Mouse (Mus musculus): ENCODE measurements around the gene Actr3. TPM values are rescaled to one million over a fixed set of nuclear protein-coding genes. Genes with fewer than 3 reads are reported as not detected.
"Not testable (repeated sequence)": the region's sequence is repeated elsewhere in the genome, so short reads cannot be mapped to it uniquely, and the experiment has no call there.

Actr3 gene
- polyA plus RNA-seq, 1 experiment from 2014 or later: 304 TPM

GRCm38 (mm10) chr1:125389634-125390033 lies 45.9 kb downstream of the Actr3 start:
- H3K36me3 ChIP-seq (ENCODE audit: control insufficient read depth, insufficient read depth, low read length): peaks cover 31% of the 10 kb centered on the region
- not testable (repeated sequence) for H3K9ac ChIP-seq (ENCODE audit: low read length); ATAC-seq (ENCODE audit: insufficient number of reproducible peaks, insufficient read depth, low FRiP score, low read depth); H3K9me3 ChIP-seq (ENCODE audit: control insufficient read depth, low read length); H3K27me3 ChIP-seq (ENCODE audit: control insufficient read depth, insufficient read depth, low read length); H3K27ac ChIP-seq (replicated peaks in 1 of 2; ENCODE audit: control insufficient read depth in 1 of 2, insufficient read depth in 1 of 2, low read depth in 2 of 2, low read length in 2 of 2); H3K4me1 ChIP-seq (ENCODE audit: control insufficient read depth in 2 of 2, insufficient read depth in 2 of 2, low read length in 2 of 2); H3K4me3 ChIP-seq (ENCODE audit: control insufficient read depth in 1 of 2, insufficient read depth in 1 of 2, low read depth in 1 of 2, low read length in 2 of 2); H3K4me2 ChIP-seq (ENCODE audit: low read length)
- WGBS: 78% methylated on average over 1 of the region's 1 CpGs

- H3K4me3 ChIP-seq (ENCODE audit: control insufficient read depth in 1 of 2, insufficient read depth in 1 of 2, low read depth in 1 of 2, low read length in 2 of 2): no peak overlapping the region
- H3K27me3 ChIP-seq (ENCODE audit: control insufficient read depth, insufficient read depth, low read length): no peaks in the 10 kb centered on the region
- H3K9ac ChIP-seq (ENCODE audit: low read length): no peak overlapping the region
- WGBS: 48% methylated on average over 3 of the region's 3 CpGs
- H3K4me1 ChIP-seq (ENCODE audit: control insufficient read depth in 2 of 2, insufficient read depth in 2 of 2, low read length in 2 of 2): no peaks in the 10 kb centered on the region
- H3K27ac ChIP-seq (replicated peaks in 1 of 2; ENCODE audit: control insufficient read depth in 1 of 2, insufficient read depth in 1 of 2, low read depth in 2 of 2, low read length in 2 of 2): no peak overlapping the region
- peaks cover 23% of the 10 kb centered on the region for H3K36me3 ChIP-seq (ENCODE audit: control insufficient read depth, insufficient read depth, low read length)
- ATAC-seq (ENCODE audit: insufficient number of reproducible peaks, insufficient read depth, low FRiP score, low read depth): no peak
- H3K9me3 ChIP-seq (ENCODE audit: control insufficient read depth, low read length): no peaks in the 10 kb centered on the region
- no peak overlapping the region for H3K4me2 ChIP-seq (ENCODE audit: low read length)
Measured at GRCm38 (mm10) chr1:125388370-125388769, 47.2 kb downstream of the Actr3 start.

GRCm38 (mm10) chr1:125386217-125386616 lies 49.3 kb downstream of the Actr3 start:
- WGBS: 83% methylated on average over 7 of the region's 7 CpGs
- Histone ChIP-seq H3K36me3 (ENCODE audit: control insufficient read depth, insufficient read depth, low read length) (peaks cover 8% of the 10 kb centered on the region), H3K27me3 (ENCODE audit: control insufficient read depth, insufficient read depth, low read length) (no peaks in the 10 kb centered on the region), H3K4me1 (ENCODE audit: control insufficient read depth in 2 of 2, insufficient read depth in 2 of 2, low read length in 2 of 2) (no peaks in the 10 kb centered on the region), H3K9ac (ENCODE audit: low read length) (no peak overlapping the region), H3K27ac (replicated peaks in 1 of 2; ENCODE audit: control insufficient read depth in 1 of 2, insufficient read depth in 1 of 2, low read depth in 2 of 2, low read length in 2 of 2) (no peak overlapping the region), H3K9me3 (ENCODE audit: control insufficient read depth, low read length) (no peaks in the 10 kb centered on the region), H3K4me2 (ENCODE audit: low read length) (no peak overlapping the region), H3K4me3 (ENCODE audit: control insufficient read depth in 1 of 2, insufficient read depth in 1 of 2, low read depth in 1 of 2, low read length in 2 of 2) (no peak overlapping the region)
- no peak for ATAC-seq (ENCODE audit: insufficient number of reproducible peaks, insufficient read depth, low FRiP score, low read depth)

- no peaks in the 10 kb centered on the region for H3K36me3 ChIP-seq (ENCODE audit: control insufficient read depth, insufficient read depth, low read length)
- no peak overlapping the region for H3K4me3 ChIP-seq (ENCODE audit: control insufficient read depth in 1 of 2, insufficient read depth in 1 of 2, low read depth in 1 of 2, low read length in 2 of 2)
- H3K4me1 ChIP-seq (ENCODE audit: control insufficient read depth in 2 of 2, insufficient read depth in 2 of 2, low read length in 2 of 2): no peaks in the 10 kb centered on the region
- no peaks in the 10 kb centered on the region for H3K9me3 ChIP-seq (ENCODE audit: control insufficient read depth, low read length)
- H3K27ac ChIP-seq (replicated peaks in 1 of 2; ENCODE audit: control insufficient read depth in 1 of 2, insufficient read depth in 1 of 2, low read depth in 2 of 2, low read length in 2 of 2): no peak overlapping the region
- no peak overlapping the region for H3K4me2 ChIP-seq (ENCODE audit: low read length)
- 62% methylated on average over 6 of the region's 6 CpGs for whole genome bisulfite sequencing
- no peak for ATAC-seq (ENCODE audit: insufficient number of reproducible peaks, insufficient read depth, low FRiP score, low read depth)
- H3K27me3 ChIP-seq (ENCODE audit: control insufficient read depth, insufficient read depth, low read length): no peaks in the 10 kb centered on the region
- H3K9ac ChIP-seq (ENCODE audit: low read length): no peak overlapping the region
Measured at GRCm38 (mm10) chr1:125382622-125383021, 52.9 kb downstream of the Actr3 start.

- H3K27me3 ChIP-seq (ENCODE audit: control insufficient read depth, insufficient read depth, low read length): no peaks in the 10 kb centered on the region
- H3K36me3 ChIP-seq (ENCODE audit: control insufficient read depth, insufficient read depth, low read length): no peaks in the 10 kb centered on the region
- H3K9ac ChIP-seq (ENCODE audit: low read length): no peak overlapping the region
- H3K4me2 ChIP-seq (ENCODE audit: low read length): no peak overlapping the region
- no peaks in the 10 kb centered on the region for H3K9me3 ChIP-seq (ENCODE audit: control insufficient read depth, low read length)
- ATAC-seq (ENCODE audit: insufficient number of reproducible peaks, insufficient read depth, low FRiP score, low read depth): no peak
- no peaks in the 10 kb centered on the region for H3K4me1 ChIP-seq (ENCODE audit: control insufficient read depth in 2 of 2, insufficient read depth in 2 of 2, low read length in 2 of 2)
- H3K27ac ChIP-seq (replicated peaks in 1 of 2; ENCODE audit: control insufficient read depth in 1 of 2, insufficient read depth in 1 of 2, low read depth in 2 of 2, low read length in 2 of 2): no peak overlapping the region
- 73% methylated on average over 3 of the region's 3 CpGs for WGBS
- no peak overlapping the region for H3K4me3 ChIP-seq (ENCODE audit: control insufficient read depth in 1 of 2, insufficient read depth in 1 of 2, low read depth in 1 of 2, low read length in 2 of 2)
Measured at GRCm38 (mm10) chr1:125378889-125379288, 56.6 kb downstream of the Actr3 start.

- Histone ChIP-seq H3K27me3 (ENCODE audit: control insufficient read depth, insufficient read depth, low read length) (no peaks in the 10 kb centered on the region), H3K27ac (replicated peaks in 1 of 2; ENCODE audit: control insufficient read depth in 1 of 2, insufficient read depth in 1 of 2, low read depth in 2 of 2, low read length in 2 of 2) (no peak overlapping the region), H3K4me2 (ENCODE audit: low read length) (no peak overlapping the region), H3K4me1 (ENCODE audit: control insufficient read depth in 2 of 2, insufficient read depth in 2 of 2, low read length in 2 of 2) (no peaks in the 10 kb centered on the region), H3K9ac (ENCODE audit: low read length) (no peak overlapping the region), H3K4me3 (ENCODE audit: control insufficient read depth in 1 of 2, insufficient read depth in 1 of 2, low read depth in 1 of 2, low read length in 2 of 2) (no peak overlapping the region), H3K36me3 (ENCODE audit: control insufficient read depth, insufficient read depth, low read length) (no peaks in the 10 kb centered on the region), H3K9me3 (ENCODE audit: control insufficient read depth, low read length) (no peaks in the 10 kb centered on the region)
- no peak for ATAC-seq (ENCODE audit: insufficient number of reproducible peaks, insufficient read depth, low FRiP score, low read depth)
- 73% methylated on average over 5 of the region's 5 CpGs for WGBS
Measured at GRCm38 (mm10) chr1:125372855-125373254, 62.7 kb downstream of the Actr3 start.

GRCm38 (mm10) chr1:125370779-125371178 lies 64.7 kb downstream of the Actr3 start:
- Histone ChIP-seq H3K27me3 (ENCODE audit: control insufficient read depth, insufficient read depth, low read length) (no peaks in the 10 kb centered on the region), H3K9me3 (ENCODE audit: control insufficient read depth, low read length) (no peaks in the 10 kb centered on the region), H3K9ac (ENCODE audit: low read length) (no peak overlapping the region), H3K4me2 (ENCODE audit: low read length) (no peak overlapping the region), H3K36me3 (ENCODE audit: control insufficient read depth, insufficient read depth, low read length) (no peaks in the 10 kb centered on the region), H3K4me1 (ENCODE audit: control insufficient read depth in 2 of 2, insufficient read depth in 2 of 2, low read length in 2 of 2) (no peaks in the 10 kb centered on the region), H3K4me3 (ENCODE audit: control insufficient read depth in 1 of 2, insufficient read depth in 1 of 2, low read depth in 1 of 2, low read length in 2 of 2) (no peak overlapping the region), H3K27ac (replicated peaks in 1 of 2; ENCODE audit: control insufficient read depth in 1 of 2, insufficient read depth in 1 of 2, low read depth in 2 of 2, low read length in 2 of 2) (no peak overlapping the region)
- no peak for ATAC-seq (ENCODE audit: insufficient number of reproducible peaks, insufficient read depth, low FRiP score, low read depth)
- WGBS: 25% methylated on average over 6 of the region's 6 CpGs

- Histone ChIP-seq H3K4me2 (ENCODE audit: low read length) (no peak overlapping the region), H3K4me3 (ENCODE audit: control insufficient read depth in 1 of 2, insufficient read depth in 1 of 2, low read depth in 1 of 2, low read length in 2 of 2) (no peak overlapping the region), H3K9ac (ENCODE audit: low read length) (no peak overlapping the region), H3K27me3 (ENCODE audit: control insufficient read depth, insufficient read depth, low read length) (no peaks in the 10 kb centered on the region), H3K9me3 (ENCODE audit: control insufficient read depth, low read length) (no peaks in the 10 kb centered on the region), H3K27ac (replicated peaks in 1 of 2; ENCODE audit: control insufficient read depth in 1 of 2, insufficient read depth in 1 of 2, low read depth in 2 of 2, low read length in 2 of 2) (no peak overlapping the region), H3K36me3 (ENCODE audit: control insufficient read depth, insufficient read depth, low read length) (no peaks in the 10 kb centered on the region), H3K4me1 (ENCODE audit: control insufficient read depth in 2 of 2, insufficient read depth in 2 of 2, low read length in 2 of 2) (no peaks in the 10 kb centered on the region)
- 88% methylated on average over 4 of the region's 4 CpGs for WGBS
- ATAC-seq (ENCODE audit: insufficient number of reproducible peaks, insufficient read depth, low FRiP score, low read depth): no peak
Measured at GRCm38 (mm10) chr1:125365576-125365975, 70.0 kb downstream of the Actr3 start.
